Mouse (Mus musculus): ENCODE measurements at regions not wholly inside any gene's neighbourhood (a gene's known extent, or its start where the extent isn't known, plus 50 kb on each side); places are given as distances from the start of the nearest gene placed in this dataset.

- WGBS, result 60% methylated on average over 2 of the region's 2 CpGs
Observed at GRCm38 (mm10) chr12:15146398-15146797, 670.3 kb downstream of the Trib2 start.

GRCm38 (mm10) chr12:15137039-15137438 is 679.7 kb downstream of the Trib2 start:
- WGBS, result 37% methylated on average over 5 of the region's 5 CpGs
- TF ChIP-seq CTCF (IDR thresholded peaks at IDR 0.05; ENCODE audit: extremely low read depth, insufficient read length, insufficient replicate concordance, low read depth, low read length) (no peak), POLR2A (IDR thresholded peaks at IDR 0.05; ENCODE audit: low read depth, low read length) (no peak)
- H3K4me1 ChIP-seq (ENCODE audit: control insufficient read depth, insufficient read depth, insufficient read length, low read length), result no peaks in the 10 kb centered on the region
- no peaks in the 10 kb centered on the region for H3K27me3 ChIP-seq (ENCODE audit: control insufficient read depth, insufficient read depth, low read length)
- H3K27ac ChIP-seq (ENCODE audit: insufficient read depth, low read depth, low read length), result no peak overlapping the region
- H3K36me3 ChIP-seq (ENCODE audit: control insufficient read depth, insufficient read depth, low read length), result no peaks in the 10 kb centered on the region
- H3K4me3 ChIP-seq (ENCODE audit: low read depth, low read length), result no peak overlapping the region

More at GRCm38 (mm10) chr12:15146398-15146797, 670.3 kb downstream of the Trib2 start:
- Histone ChIP-seq H3K4me1 (ENCODE audit: control insufficient read depth, insufficient read depth, insufficient read length, low read length) (no peaks in the 10 kb centered on the region), H3K36me3 (ENCODE audit: control insufficient read depth, insufficient read depth, low read length) (no peaks in the 10 kb centered on the region), H3K27ac (ENCODE audit: insufficient read depth, low read depth, low read length) (no peak overlapping the region), H3K27me3 (ENCODE audit: control insufficient read depth, insufficient read depth, low read length) (no peaks in the 10 kb centered on the region), H3K4me3 (ENCODE audit: low read depth, low read length) (no peak overlapping the region)
- TF ChIP-seq CTCF (IDR thresholded peaks at IDR 0.05; ENCODE audit: extremely low read depth, insufficient read length, insufficient replicate concordance, low read depth, low read length) (no peak), POLR2A (IDR thresholded peaks at IDR 0.05; ENCODE audit: low read depth, low read length) (no peak)

DNA sequence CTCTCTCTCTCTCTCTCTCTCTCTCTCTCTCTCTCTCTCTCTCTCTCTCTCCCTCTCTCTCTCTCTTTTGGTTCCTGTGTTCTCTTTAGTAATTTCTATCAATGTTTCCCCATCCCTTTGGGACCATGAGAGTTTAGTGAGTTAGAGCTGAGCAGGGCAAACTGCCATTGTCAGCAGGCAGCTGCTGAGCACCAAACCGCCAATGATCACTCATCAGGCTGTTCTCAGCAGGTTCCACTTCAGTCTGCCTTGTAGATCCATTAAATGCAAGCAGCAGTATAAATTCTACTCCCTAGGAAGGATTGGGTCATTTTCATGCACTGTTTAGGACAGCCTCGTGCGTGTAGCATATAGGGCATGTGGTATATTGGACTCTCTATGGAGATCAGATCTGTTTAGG is 692.5 kb downstream of the Trib2 start:
- Histone ChIP-seq H3K27me3 (ENCODE audit: control insufficient read depth, insufficient read depth, low read length) (no peaks in the 10 kb centered on the region), H3K4me3 (ENCODE audit: low read depth, low read length) (no peak overlapping the region), H3K4me1 (ENCODE audit: control insufficient read depth, insufficient read depth, insufficient read length, low read length) (no peaks in the 10 kb centered on the region), H3K36me3 (ENCODE audit: control insufficient read depth, insufficient read depth, low read length) (no peaks in the 10 kb centered on the region), H3K27ac (ENCODE audit: insufficient read depth, low read depth, low read length) (no peak overlapping the region)
- 82% methylated on average over 3 of the region's 3 CpGs for WGBS
- no peak for TF ChIP-seq CTCF (IDR thresholded peaks at IDR 0.05; ENCODE audit: extremely low read depth, insufficient read length, insufficient replicate concordance, low read depth, low read length)
- no peak for TF ChIP-seq POLR2A (IDR thresholded peaks at IDR 0.05; ENCODE audit: low read depth, low read length)

GRCm38 (mm10) chr12:15122586-15123212 is 694.0 kb downstream of the Trib2 start:
- Histone ChIP-seq H3K36me3 (ENCODE audit: control insufficient read depth, insufficient read depth, low read length) (no peaks in the 10 kb centered on the region), H3K4me1 (ENCODE audit: control insufficient read depth, insufficient read depth, insufficient read length, low read length) (no peaks in the 10 kb centered on the region), H3K4me3 (ENCODE audit: low read depth, low read length) (no peak overlapping the region), H3K27ac (ENCODE audit: insufficient read depth, low read depth, low read length) (no peak overlapping the region), H3K27me3 (ENCODE audit: control insufficient read depth, insufficient read depth, low read length) (no peaks in the 10 kb centered on the region)
- TF ChIP-seq CTCF (IDR thresholded peaks at IDR 0.05; ENCODE audit: extremely low read depth, insufficient read length, insufficient replicate concordance, low read depth, low read length), result no peak
- no peak for TF ChIP-seq POLR2A (IDR thresholded peaks at IDR 0.05; ENCODE audit: low read depth, low read length)
- 78% methylated on average over 4 of the region's 4 CpGs for WGBS

DNA sequence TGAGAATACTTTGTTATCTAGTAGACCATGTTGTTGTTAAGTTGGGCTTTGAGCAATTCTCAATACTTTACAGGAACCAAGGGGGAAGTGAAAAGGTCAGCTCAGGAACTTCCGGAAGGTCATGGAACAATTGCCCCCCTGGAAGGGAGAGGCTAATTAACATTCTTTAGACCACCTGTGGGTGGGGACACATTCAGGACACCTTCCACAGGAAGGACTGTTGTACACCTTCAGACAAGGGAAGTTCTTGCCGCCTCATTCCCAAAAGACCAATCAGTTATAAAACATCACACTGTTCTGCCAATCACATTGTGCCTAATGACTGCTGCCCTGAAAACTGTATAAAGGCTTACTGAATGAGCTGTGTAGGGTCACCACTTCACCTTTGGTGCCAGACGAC is 701.2 kb downstream of the Trib2 start:
- TF ChIP-seq CTCF (IDR thresholded peaks at IDR 0.05; ENCODE audit: extremely low read depth, insufficient read length, insufficient replicate concordance, low read depth, low read length) (no peak), POLR2A (IDR thresholded peaks at IDR 0.05; ENCODE audit: low read depth, low read length) (no peak)
- no peaks in the 10 kb centered on the region for H3K4me1 ChIP-seq (ENCODE audit: control insufficient read depth, insufficient read depth, insufficient read length, low read length)
- H3K27me3 ChIP-seq (ENCODE audit: control insufficient read depth, insufficient read depth, low read length), result no peaks in the 10 kb centered on the region
- no peak overlapping the region for H3K4me3 ChIP-seq (ENCODE audit: low read depth, low read length)
- 86% methylated on average over 3 of the region's 3 CpGs for WGBS
- no peaks in the 10 kb centered on the region for H3K36me3 ChIP-seq (ENCODE audit: control insufficient read depth, insufficient read depth, low read length)
- H3K27ac ChIP-seq (ENCODE audit: insufficient read depth, low read depth, low read length), result no peak overlapping the region

GRCm38 (mm10) chr12:15114793-15115192 is 701.9 kb downstream of the Trib2 start:
- TF ChIP-seq POLR2A (IDR thresholded peaks at IDR 0.05; ENCODE audit: low read depth, low read length), result no peak
- no peak for TF ChIP-seq CTCF (IDR thresholded peaks at IDR 0.05; ENCODE audit: extremely low read depth, insufficient read length, insufficient replicate concordance, low read depth, low read length)
- H3K36me3 ChIP-seq (ENCODE audit: control insufficient read depth, insufficient read depth, low read length), result no peaks in the 10 kb centered on the region
- H3K27ac ChIP-seq (ENCODE audit: insufficient read depth, low read depth, low read length), result no peak overlapping the region
- no peak overlapping the region for H3K4me3 ChIP-seq (ENCODE audit: low read depth, low read length)
- H3K27me3 ChIP-seq (ENCODE audit: control insufficient read depth, insufficient read depth, low read length), result no peaks in the 10 kb centered on the region
- no peaks in the 10 kb centered on the region for H3K4me1 ChIP-seq (ENCODE audit: control insufficient read depth, insufficient read depth, insufficient read length, low read length)
- 83% methylated on average over 14 of the region's 14 CpGs for WGBS

DNA sequence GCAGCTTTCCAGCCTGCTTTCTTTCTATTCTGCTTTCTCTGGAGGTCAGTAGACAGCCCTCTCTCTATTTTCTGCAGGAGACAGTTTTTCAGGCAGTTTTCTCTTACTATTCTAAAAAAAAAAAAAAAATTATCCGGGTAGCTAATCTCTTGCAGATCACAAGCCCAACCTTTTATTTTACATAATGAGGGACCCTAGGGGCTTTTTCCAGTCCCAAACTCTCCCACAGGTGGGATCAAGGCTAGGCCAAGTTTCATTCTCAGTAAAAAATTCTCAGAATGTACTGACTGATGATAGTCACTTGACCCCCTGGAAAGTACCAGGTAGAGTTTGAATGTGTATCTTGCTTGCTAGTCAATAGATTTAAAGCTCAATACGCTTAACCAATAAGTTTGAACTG is 705.7 kb downstream of the Trib2 start:
- TF ChIP-seq POLR2A (IDR thresholded peaks at IDR 0.05; ENCODE audit: low read depth, low read length) (no peak), CTCF (IDR thresholded peaks at IDR 0.05; ENCODE audit: extremely low read depth, insufficient read length, insufficient replicate concordance, low read depth, low read length) (no peak)
- no peaks in the 10 kb centered on the region for H3K36me3 ChIP-seq (ENCODE audit: control insufficient read depth, insufficient read depth, low read length)
- H3K4me1 ChIP-seq (ENCODE audit: control insufficient read depth, insufficient read depth, insufficient read length, low read length), result no peaks in the 10 kb centered on the region
- 76% methylated on average over 2 of the region's 2 CpGs for WGBS
- H3K27me3 ChIP-seq (ENCODE audit: control insufficient read depth, insufficient read depth, low read length), result no peaks in the 10 kb centered on the region
- no peak overlapping the region for H3K4me3 ChIP-seq (ENCODE audit: low read depth, low read length)
- H3K27ac ChIP-seq (ENCODE audit: insufficient read depth, low read depth, low read length), result no peak overlapping the region
